Mouse (Mus musculus): Measurements from ENCODE around the gene Utp4. TPM values are rescaled to one million over a fixed set of nuclear protein-coding genes. Genes with fewer than 3 reads are reported as not detected.

Gene Utp4
- polyA plus RNA-seq (2015; fragmentation: Nextera tagmentation; extraction: Ambion mirVana), result 24.8 and 25.8 TPM in 2 replicates

GRCm38 (mm10) chr8:106893481-106894156, at the start of gene Utp4:
Gene Utp4 (plus strand): TSS chr8:106893636.

GRCm38 (mm10) chr8:106870051-106870450, 23.4 kb upstream of the Utp4 start, which contains the start of gene Has3:
Gene Has3 (plus strand): TSS chr8:106870242.

GRCm38 (mm10) chr8:106935324-106935869, 42.0 kb downstream of the Utp4 start, which contains the start of gene Sntb2:
Gene Sntb2 (plus strand): TSS chr8:106935750.

Other genes with a start within 250 kb of the Utp4 start
- 3.4 and 3.7 TPM in 2 replicates for gene Tango6, start 210.6 kb upstream of the Utp4 start, polyA plus RNA-seq (2015; fragmentation: Nextera tagmentation; extraction: Ambion mirVana)
- gene Has3, start 23.4 kb upstream of the Utp4 start, polyA plus RNA-seq (2015; fragmentation: Nextera tagmentation; extraction: Ambion mirVana), result 0.05 TPM in 2 replicates
- gene Sntb2, start 42.1 kb downstream of the Utp4 start, polyA plus RNA-seq (2015; fragmentation: Nextera tagmentation; extraction: Ambion mirVana), result 15.0 and 15.3 TPM in 2 replicates
- gene Vps4a, start 137.6 kb downstream of the Utp4 start, polyA plus RNA-seq (2015; fragmentation: Nextera tagmentation; extraction: Ambion mirVana), result 51.6 and 55.6 TPM in 2 replicates
- gene Pdf, start 155.0 kb downstream of the Utp4 start, polyA plus RNA-seq (2015; fragmentation: Nextera tagmentation; extraction: Ambion mirVana), result 37.3 and 40.0 TPM in 2 replicates
- 22.5 and 23.6 TPM in 2 replicates for gene Cog8, start 163.1 kb downstream of the Utp4 start, polyA plus RNA-seq (2015; fragmentation: Nextera tagmentation; extraction: Ambion mirVana)
- 37.8 and 42.2 TPM in 2 replicates for gene Nip7, start 163.2 kb downstream of the Utp4 start, polyA plus RNA-seq (2015; fragmentation: Nextera tagmentation; extraction: Ambion mirVana)
- gene Tmed6, start 172.0 kb downstream of the Utp4 start, polyA plus RNA-seq (2015; fragmentation: Nextera tagmentation; extraction: Ambion mirVana), result not detected in 2 replicates
- gene Terf2, start 202.9 kb downstream of the Utp4 start, polyA plus RNA-seq (2015; fragmentation: Nextera tagmentation; extraction: Ambion mirVana), result 9.6 and 10.5 TPM in 2 replicates

Measured in skeletal muscle tissue, postnatal 0 days (tissue).